Mouse (Mus musculus) G1E (cell line): ENCODE results near the gene Grb2. TPM values are rescaled to one million over a fixed set of nuclear protein-coding genes. Genes with fewer than 3 reads are reported as not detected.

ENCODE experiments used
- ATAC-seq: 2 replicates; pipeline ENCODE4 v1.8.0; 2016; ENCODE audit warnings: mild to moderate bottlenecking; ENCODE audit not compliant: insufficient number of reproducible peaks, poor library complexity, low FRiP score, severe bottlenecking; ENCODE audit errors: extremely low read depth
- DNase-seq: peaks from one replicate; pipeline ENCODE4 v3.0.0; 2012; ENCODE audit warnings: low spot score
- H3K27me3 ChIP-seq: 2 replicates; pipeline ENCODE4 v1.6.1; 2012; ENCODE audit warnings: mild to moderate bottlenecking, low read length, inconsistent platforms; ENCODE audit not compliant: insufficient read depth
- H3K36me3 ChIP-seq: replicated peaks from 2 replicates; pipeline ENCODE3; 2012; ENCODE audit warnings: mild to moderate bottlenecking, inconsistent platforms
- H3K4me1 ChIP-seq: 2 replicates; pipeline ENCODE4 v1.6.1; 2012; ENCODE audit warnings: low read depth, low read length, inconsistent platforms, mixed read lengths; ENCODE audit not compliant: insufficient read depth
- H3K4me3 ChIP-seq: 2 replicates; pipeline ENCODE4 v1.5.1; 2012; ENCODE audit warnings: low read depth, mild to moderate bottlenecking, inconsistent platforms, low read length, moderate library complexity, mixed read lengths
- H3K9me3 ChIP-seq: replicated peaks from 2 replicates; pipeline ENCODE4 v1.6.1; 2012; ENCODE audit warnings: inconsistent platforms
- CTCF ChIP-seq: IDR thresholded peaks from 2 replicates; pipeline ENCODE4 v1.5.1; 2012; ENCODE audit warnings: low read depth, low read length, inconsistent platforms, mixed read lengths
- GATA1 ChIP-seq: IDR thresholded peaks from 2 replicates; pipeline ENCODE4 v1.6.1; 2012; ENCODE audit warnings: borderline replicate concordance, low read length, inconsistent platforms, mixed read lengths
- GATA2 ChIP-seq: IDR thresholded peaks from 2 replicates; pipeline ENCODE4 v1.6.1; 2012; ENCODE audit warnings: low read depth, low read length, inconsistent platforms, borderline replicate concordance
- POLR2AphosphoS5 ChIP-seq: IDR thresholded peaks from 2 replicates; pipeline ENCODE4 v1.6.1; 2012; ENCODE audit warnings: low read depth, low read length, inconsistent platforms; ENCODE audit not compliant: insufficient replicate concordance
- TAL1 ChIP-seq: conservative IDR thresholded peaks from 2 replicates; pipeline ENCODE4 v1.6.1; 2012; ENCODE audit warnings: low read depth, low read length, inconsistent platforms, mixed read lengths
- polyA plus RNA-seq: library from polyadenylated mRNA; stranded (reverse); fragments of >175 nt; gene quantifications from 2 replicates; pipeline ENCODE4 v1.2.3, GENCODE M21; 2012
- total RNA-seq, 2 experiments: library from RNA; stranded (forward) in 1 of 2; stranded (reverse) in 1 of 2; fragments of 200-1000 nt in 1 of 2; fragments of >200 nt in 1 of 2; fragmentation: Nextera tagmentation in 1 of 2; gene quantifications; 2 replicates each; pipeline ENCODE4 v1.2.3; 2014 to 2017

Grb2 gene
- total and polyA plus RNA-seq, 3 experiments = 119 to 224 (median 209) TPM

DNA sequence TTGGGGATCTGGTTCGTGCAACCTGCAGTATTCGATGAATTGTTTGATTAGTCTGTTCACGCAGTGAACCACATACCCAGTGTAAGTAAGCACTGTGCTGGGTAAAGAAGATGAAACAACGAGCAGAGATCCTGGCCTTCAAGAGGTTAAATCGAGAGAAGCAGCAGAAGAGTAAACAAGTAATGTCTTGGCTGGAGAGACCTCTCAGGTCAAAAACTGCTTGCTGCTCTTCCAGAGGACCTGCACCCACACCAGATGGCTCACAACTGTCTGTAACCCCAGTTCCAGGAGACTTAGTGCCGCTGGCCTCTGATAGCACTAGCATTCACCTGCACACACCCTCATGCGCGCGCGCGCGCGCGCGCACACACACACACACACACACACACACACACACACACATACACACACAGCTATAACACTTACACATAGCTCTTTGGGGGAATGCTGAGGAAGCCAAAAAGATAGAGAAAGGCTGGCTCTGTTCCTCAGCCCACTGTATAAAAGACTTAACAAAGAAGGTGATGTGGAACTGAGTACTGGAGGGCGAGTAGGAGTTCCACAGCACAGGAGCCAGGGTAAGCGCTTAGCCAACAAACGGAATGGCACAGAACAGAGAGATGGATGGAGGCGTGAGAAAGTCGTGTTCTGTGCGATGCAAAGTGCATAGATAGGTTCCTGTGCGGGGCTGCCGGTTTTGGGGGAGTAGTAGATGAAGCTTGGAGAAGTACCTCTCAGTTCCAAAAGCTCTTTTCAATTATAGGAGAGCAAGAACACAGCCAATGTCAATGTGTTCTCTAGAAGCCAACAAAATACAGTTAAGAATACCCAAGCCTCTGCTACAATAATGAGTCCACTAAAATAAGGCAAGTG lies 795 bp upstream of the Grb2 start:
- H3K4me3 ChIP-seq = peak overlapping the region; percentile 79
- ATAC-seq = no peak

DNA sequence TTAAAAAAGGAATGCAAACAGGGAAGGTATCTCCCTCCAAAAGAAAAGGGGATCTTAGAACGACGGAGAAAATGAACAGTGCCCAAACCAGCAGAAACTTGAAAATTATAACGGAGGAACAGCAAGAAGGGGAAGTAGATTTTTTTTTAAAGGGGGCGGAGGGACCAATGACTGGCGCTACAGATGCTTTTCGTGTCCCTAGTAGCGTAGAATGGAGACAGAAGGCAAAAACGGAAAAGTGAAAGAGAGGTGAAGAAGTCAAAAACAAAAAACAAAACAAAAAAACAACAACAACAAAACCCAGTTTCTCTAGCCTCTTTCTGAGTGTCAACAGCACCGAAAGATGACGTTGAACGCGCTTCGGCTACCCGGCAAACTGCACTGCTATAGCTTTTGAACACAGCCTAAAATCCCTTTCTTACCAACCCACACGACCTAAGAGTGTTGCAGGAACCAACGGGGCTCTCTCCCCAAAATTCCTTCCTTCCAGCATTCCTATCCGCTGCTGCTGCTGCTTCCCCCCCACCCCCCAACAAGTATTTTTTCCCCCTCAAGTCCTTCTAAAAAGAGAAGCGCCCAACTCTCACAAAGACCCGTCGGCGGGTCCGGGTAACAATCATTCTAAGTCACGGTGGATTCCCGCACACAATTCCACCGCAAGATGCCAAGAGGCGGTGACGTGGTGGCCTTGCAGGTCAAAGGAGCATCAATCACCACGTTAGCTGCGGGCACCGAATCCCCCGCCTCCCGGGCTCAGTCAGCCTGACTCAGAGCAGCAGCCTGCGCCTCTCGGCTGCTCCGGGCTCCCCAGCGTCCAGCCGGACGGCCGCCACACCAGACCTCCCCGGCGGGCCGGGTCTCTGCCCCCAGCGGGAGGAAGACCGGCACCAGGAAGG lies 836 bp downstream of the Grb2 start:
- no peak for TF ChIP-seq GATA2
- TF ChIP-seq POLR2AphosphoS5 = no peak
- TF ChIP-seq CTCF = no peak
- TF ChIP-seq GATA1 = no peak
- no peak for TF ChIP-seq TAL1
- H3K9me3 ChIP-seq = peaks cover 6% of the 10 kb centered on the region
- peak overlapping the region; percentile 79 for H3K4me3 ChIP-seq
- DNase-seq (peak; percentile 34), ATAC-seq (no peak)
- peaks cover 31% of the 10 kb centered on the region for H3K36me3 ChIP-seq
- H3K27me3 ChIP-seq = no peaks in the 10 kb centered on the region
- peaks cover 69% of the 10 kb centered on the region for H3K4me1 ChIP-seq

More for the DNA sequence above, 795 bp upstream of the Grb2 start:
- H3K4me1 ChIP-seq = peaks cover 70% of the 10 kb centered on the region
- peaks cover 16% of the 10 kb centered on the region for H3K36me3 ChIP-seq
- H3K9me3 ChIP-seq = no peaks in the 10 kb centered on the region
- TF ChIP-seq TAL1 (no peak), GATA2 (no peak), CTCF (no peak), POLR2AphosphoS5 (no peak), GATA1 (no peak)
- H3K27me3 ChIP-seq = no peaks in the 10 kb centered on the region
- DNase-seq = no peak

DNA sequence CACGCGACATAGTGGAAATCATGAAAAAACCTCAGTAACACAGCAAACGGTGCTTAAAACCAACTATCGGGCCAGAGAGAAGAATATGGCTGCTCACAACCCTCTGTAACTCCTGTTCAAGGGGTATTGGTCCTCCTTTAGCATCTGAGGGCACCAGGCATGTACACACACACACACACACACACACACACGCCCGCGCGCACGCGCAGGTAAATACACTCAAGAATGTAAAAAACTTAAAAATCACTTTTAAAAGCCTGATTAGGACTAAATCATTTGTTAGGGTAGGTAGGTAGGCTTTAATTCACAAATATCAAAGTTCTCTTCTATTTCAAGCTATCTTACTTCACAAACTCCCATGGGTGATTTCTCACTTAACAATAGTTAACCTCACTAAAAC lies 1.8 kb downstream of the Grb2 start:
- no peak for TF ChIP-seq TAL1
- TF ChIP-seq POLR2AphosphoS5 = no peak
- no peak for TF ChIP-seq CTCF
- no peak for TF ChIP-seq GATA1
- no peak for TF ChIP-seq GATA2
- DNase-seq = no peak
- Histone ChIP-seq H3K36me3 (peaks cover 38% of the 10 kb centered on the region), H3K9me3 (peaks cover 6% of the 10 kb centered on the region), H3K27me3 (no peaks in the 10 kb centered on the region), H3K4me1 (peaks cover 68% of the 10 kb centered on the region), H3K4me3 (peak overlapping the region; percentile 79)
- no peak for ATAC-seq

DNA sequence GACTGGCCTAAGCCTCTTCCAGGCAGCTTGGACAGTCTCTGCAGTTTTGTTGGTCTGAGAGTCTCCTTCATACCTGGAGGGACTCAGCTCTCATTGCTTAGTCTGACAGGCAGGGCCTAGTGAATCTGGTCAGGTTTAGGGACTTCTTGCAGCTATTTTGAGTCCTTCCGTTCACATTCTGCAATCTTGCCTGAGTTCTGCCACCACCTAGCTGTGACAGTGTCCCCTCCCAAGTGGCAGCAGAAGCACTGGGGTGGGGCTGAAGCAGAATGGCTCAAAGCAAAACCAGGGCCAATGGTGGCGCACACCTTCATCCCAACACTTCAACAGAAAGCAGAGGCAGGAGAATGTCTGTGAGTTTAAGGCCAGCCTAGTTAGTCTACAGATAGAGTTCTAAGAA lies 2.8 kb downstream of the Grb2 start:
- no peak for TF ChIP-seq GATA1
- no peak for TF ChIP-seq GATA2
- no peak for TF ChIP-seq CTCF
- TF ChIP-seq TAL1 = no peak
- no peak for TF ChIP-seq POLR2AphosphoS5
- Histone ChIP-seq H3K9me3 (peaks cover 6% of the 10 kb centered on the region), H3K4me1 (peaks cover 67% of the 10 kb centered on the region), H3K36me3 (peaks cover 44% of the 10 kb centered on the region), H3K4me3 (peak overlapping the region; percentile 58; the same call in 1 of the 2 replicates), H3K27me3 (no peaks in the 10 kb centered on the region)
- no peak for ATAC-seq
- no peak for DNase-seq

DNA sequence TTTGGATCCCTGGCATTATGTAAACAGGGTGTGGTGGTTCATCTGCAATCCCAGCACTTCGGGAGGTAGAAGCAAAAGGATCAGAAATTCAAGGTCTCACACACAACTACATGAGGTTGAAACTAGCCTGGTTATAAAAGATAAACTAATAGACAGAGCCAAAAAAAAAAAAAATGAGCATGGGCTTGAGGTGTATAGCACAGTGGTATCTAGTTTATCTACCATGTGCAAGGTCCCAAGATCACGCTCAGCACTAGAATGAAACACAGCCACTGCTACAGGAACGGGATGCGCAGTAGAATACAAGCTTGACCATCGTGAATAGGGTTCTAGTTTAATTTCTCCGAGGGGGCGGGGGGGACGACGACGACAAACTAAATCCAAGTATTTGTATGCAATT lies 3.7 kb downstream of the Grb2 start:
- no peak for ATAC-seq
- Histone ChIP-seq H3K4me3 (no peak overlapping the region; the same call in 1 of the 2 replicates), H3K9me3 (peaks cover 6% of the 10 kb centered on the region), H3K4me1 (peaks cover 68% of the 10 kb centered on the region), H3K36me3 (peaks cover 53% of the 10 kb centered on the region), H3K27me3 (no peaks in the 10 kb centered on the region)
- TF ChIP-seq GATA1 (no peak), GATA2 (no peak), CTCF (no peak), TAL1 (no peak)
- DNase-seq = no peak

DNA sequence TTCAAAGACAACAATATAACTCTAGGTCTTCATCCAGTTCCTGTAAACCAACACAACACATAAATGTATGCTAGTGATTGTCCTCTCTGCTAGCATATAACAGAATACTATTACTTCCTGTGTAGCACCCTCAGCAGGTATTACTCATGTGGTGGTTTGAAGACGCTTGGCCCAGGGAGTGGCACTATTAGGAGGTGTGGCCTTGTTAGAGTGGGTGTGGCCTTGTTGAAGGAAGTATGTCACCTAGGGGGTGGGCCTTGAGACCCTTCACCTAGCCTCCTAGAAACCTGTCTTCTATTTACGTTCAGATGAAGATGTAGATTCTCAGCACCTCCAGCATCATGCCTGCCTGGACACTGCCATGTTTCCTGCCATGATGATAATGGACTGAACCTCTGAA lies 4.9 kb downstream of the Grb2 start:
- Histone ChIP-seq H3K9me3 (peaks cover 6% of the 10 kb centered on the region), H3K4me3 (no peak overlapping the region), H3K27me3 (no peaks in the 10 kb centered on the region), H3K36me3 (peaks cover 65% of the 10 kb centered on the region), H3K4me1 (peaks cover 70% of the 10 kb centered on the region)
- ATAC-seq (no peak), DNase-seq (no peak)
- no peak for TF ChIP-seq CTCF
